Mouse (Mus musculus) erythroblast, adult 5-6 weeks (primary cell): ENCODE data around the gene P3h3. TPM values are rescaled to one million over a fixed set of nuclear protein-coding genes. Genes with fewer than 3 reads are reported as not detected.

ENCODE experiments used
- ATAC-seq: replicated peaks from 2 replicates; pipeline ENCODE4 v1.8.0; 2016; ENCODE audit warnings: moderate number of reproducible peaks, mild to moderate bottlenecking, moderate TSS enrichment, inconsistent platforms; ENCODE audit not compliant: poor library complexity, low FRiP score, severe bottlenecking
- total RNA-seq, 2 experiments: library from RNA; stranded (forward) in 1 of 2; stranded (reverse) in 1 of 2; fragments of 150-400 nt in 1 of 2; fragments of 200-764, 138-1000 nt in 1 of 2; gene quantifications; 2 replicates each; pipeline versions ENCODE4 v1.2.3 to v1.2.4; 2015 to 2017; ENCODE audit warnings: low replicate concordance in 2 of 2

P3h3 gene
- total RNA-seq, 2 experiments from 2014 or later = 1.2 TPM; not detected in 1

DNA sequence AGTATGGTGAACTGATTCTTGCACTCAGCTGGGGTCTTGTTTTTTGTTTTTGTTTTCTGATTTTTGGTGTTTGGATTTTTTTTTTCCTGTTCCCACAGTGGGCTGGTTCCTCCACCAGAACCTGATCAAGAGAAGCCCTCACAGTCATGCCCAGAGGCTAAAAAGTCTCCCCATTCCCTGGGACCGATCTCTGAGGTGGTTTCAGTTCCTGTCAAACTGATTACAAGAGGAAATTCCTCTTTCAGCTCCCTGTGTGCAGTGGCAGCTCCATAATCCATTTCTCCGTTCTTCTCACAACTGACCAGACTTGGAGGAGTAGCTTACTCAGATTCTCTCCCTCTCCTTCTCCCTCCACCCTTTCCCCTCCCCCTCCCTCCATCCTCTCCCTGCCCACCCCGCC lies 16.8 kb upstream of the P3h3 start:
- ATAC-seq = no peak

- ATAC-seq = no peak
These were observed 9.0 kb upstream of the P3h3 start for GRCm38 (mm10) chr6:124866560-124866959.

- ATAC-seq = no peak
These were observed 8.3 kb upstream of the P3h3 start for GRCm38 (mm10) chr6:124865766-124866362.

DNA sequence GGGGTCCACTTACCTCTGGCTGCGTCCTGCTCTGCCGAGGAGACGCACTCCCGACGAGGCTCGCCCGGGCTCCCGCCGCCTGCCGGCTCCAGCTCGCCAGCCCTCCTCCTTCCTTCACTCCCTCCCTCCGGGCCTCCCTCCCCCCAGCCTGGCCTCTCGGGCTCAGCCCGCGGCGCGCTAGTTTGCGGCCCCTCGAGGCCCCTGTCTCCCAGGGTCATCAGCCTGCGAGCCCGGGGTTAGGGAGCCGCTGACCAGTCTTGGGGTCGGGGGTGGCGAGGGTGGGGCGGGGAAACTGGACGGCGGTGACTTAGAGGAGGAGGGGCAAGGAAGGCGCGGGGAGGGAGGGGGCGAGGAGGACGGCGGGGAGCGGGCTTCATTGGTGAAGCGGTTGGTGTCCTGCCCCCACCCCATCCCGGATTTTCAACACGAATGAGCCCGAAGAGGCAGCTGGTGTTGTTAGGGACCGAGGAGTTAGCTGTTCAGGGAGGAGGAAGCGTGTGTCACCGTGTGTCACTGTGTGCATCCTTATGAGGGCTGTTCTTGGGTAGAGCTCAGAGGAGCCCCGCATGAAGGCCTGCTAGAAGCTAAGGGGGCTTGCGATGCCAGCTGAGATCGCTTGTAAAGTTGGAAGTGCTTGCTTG lies 6.2 kb upstream of the P3h3 start, which contains the start of gene Gpr162:
Gene Gpr162 (minus strand): TSS at position 326 of the 641 bp plus-strand sequence.
- no peak for ATAC-seq

- ATAC-seq = no peak
These were observed 5.6 kb upstream of the P3h3 start for GRCm38 (mm10) chr6:124863125-124863657.

DNA sequence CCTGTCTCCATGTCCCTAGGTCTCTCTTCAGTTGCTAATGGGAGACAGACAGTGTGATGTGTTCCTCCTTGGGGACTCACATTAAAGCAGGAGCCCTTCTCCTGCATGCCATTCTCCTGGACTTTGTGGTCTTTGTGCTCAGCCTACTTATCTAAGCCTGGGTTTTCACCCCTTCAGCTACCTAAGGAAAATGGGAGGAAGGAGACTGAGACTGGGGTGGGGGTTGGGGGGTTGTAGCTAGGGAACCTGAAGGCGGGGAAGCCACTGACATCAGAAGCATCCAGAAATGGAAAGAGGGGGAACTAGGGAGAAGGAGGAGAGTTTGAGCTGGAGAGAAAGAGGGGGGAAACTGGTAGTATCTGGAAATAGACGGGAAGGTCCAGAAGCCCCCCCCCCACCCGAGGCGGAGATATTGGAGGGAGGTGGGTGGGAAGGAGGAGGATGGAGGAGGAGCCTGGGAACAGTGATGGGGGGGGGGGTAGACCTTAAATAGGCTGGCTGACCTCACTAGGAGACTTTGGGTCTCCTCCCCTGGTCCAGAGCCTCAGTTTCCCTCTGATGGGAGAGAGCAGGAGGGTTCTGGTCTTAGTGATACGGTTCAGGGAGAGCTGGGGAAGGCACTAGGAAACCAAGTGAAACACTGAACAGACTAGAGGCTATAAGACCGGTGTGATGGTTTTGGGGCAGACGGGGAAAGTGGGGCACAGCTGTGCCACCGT lies 5.0 kb upstream of the P3h3 start:
- ATAC-seq = no peak

GRCm38 (mm10) chr6:124861802-124862201 lies 4.2 kb upstream of the P3h3 start:
- no peak for ATAC-seq

DNA sequence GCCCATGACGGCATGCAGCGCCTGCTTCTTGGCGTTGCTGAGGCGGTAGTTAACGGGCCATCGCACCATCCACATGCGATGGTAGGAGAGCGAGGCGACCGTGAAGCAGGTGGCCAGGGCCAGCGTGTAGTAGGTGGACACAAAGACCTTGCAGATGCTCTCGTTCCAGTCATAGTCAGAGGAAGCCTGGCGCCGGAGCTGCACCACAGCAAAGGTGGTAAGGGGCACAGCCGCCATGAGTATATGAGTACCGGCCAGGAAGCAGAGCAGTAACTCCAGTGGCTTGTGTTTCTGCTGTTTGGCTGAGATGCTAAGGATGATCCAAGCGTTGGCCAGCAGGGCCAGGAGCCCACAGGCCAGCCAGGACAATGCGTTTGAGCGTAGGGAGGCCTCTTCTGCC lies 3.7 kb upstream of the P3h3 start:
- no peak for ATAC-seq

GRCm38 (mm10) chr6:124860511-124860910 lies 3.0 kb upstream of the P3h3 start:
- no peak for ATAC-seq

- peak; percentile 67; the same call in 1 of the 2 replicates for ATAC-seq
These were observed 2.2 kb upstream of the P3h3 start for GRCm38 (mm10) chr6:124859725-124860124.

DNA sequence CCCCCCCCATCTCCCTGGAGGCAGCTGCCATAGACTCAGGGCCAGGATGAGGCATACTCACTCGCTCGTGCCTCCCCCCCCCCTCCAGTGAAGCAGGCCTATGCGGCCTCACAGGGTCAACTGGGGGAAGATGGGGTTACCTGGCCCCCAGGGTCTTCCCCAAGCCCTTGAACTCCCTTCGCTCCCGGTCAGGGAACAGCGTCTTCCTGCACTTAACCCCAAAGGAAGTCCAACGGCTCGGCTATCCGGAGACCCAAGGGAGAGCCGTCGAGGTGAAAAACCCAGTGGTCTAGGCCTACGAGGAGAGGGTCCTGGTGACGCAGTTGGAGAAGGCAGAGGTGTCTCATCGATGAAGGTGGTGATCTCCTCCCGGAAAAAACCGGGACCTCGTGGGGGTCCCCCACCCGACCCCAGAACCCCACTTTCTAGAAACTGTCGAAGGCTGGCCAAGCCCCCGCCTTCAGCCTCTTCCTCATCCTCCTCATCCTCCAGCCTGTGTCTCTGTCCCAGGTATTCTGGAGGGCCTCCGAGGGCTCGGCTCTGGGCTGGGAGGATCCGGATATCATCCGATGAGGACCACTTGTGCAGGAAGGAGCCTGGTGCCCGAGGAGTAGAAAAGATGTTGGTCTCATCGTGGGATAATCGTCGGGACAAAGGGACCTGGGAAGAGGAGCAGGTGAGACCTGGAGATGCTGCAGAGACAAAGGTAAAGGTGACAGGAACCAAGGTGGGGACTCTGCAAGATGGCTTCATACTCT lies 1.2 kb upstream of the P3h3 start:
- no peak for ATAC-seq

DNA sequence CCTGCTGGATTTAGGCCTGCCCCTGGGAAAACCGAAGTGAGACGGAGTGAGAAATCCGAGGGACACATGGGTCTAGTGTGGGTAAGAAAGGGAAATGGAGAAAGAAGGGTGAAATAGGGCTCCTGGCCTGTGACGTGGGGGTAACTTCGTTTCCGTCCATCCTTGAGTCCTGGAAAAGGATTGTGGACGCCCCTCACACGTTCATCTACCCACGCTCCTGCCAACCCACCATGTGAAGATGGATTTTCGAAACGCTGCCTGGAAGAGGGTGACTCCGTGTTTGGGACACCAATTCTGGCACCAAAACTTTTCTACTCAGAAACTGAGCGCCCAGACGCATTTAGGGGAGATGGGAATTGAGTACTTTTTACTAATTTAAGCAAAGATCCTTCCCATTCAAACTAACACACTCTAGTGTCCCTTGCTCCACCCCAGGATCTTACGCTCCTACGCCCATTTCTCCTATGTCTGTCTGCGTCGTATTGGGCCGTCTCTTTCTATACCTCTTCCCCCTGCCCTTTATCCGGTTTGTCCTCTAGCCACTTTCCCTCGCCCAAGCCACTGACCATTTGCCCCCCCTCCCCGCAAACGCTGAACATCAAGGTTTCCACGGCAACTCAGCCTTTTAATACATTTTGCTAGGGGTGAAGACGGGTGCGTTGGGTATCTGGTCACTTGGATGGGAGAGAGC lies 433 bp upstream of the P3h3 start:
- no peak for ATAC-seq

DNA sequence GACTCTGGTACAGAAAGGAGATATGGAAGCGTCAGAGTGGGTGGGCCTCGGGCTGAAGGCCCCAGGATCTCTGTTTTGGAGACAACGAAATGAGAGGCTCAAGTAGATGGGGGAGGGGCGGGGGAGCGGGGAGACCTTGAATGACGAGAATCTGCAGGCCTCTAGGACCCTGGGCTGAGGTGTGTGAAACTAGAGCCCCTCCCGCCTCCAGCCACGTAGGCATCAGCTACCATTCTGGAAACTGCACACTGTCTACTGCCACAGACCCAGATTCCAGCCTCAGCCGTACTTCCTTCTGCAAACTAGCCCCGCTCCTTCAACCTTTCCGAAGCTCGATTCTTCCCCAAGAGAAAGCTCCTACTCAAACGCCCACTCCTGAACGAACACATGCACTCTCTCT lies 1.2 kb downstream of the P3h3 start:
- ATAC-seq = no peak

- no peak for ATAC-seq
These were observed 2.9 kb downstream of the P3h3 start for GRCm38 (mm10) chr6:124854647-124855046.

DNA sequence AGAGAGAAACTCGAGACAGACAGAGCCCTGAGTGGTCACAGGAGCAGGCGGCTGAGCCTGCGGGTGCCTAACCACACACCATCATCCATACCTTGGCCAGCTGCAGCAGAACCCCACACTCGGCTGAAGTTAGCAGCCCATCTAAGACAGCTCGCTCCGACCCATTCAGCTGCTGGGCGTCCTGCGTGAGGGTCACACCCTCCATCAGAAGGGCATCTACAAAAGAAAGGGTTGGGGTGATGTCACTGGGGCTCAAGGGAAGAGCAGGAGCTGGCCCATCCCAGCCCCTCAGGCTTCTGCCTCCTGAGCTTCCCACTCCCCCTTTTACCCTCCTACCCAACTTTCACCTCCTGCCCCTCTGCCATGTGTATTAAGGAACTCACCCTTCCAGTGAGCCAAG lies 7.0 kb downstream of the P3h3 start:
- no peak for ATAC-seq

DNA sequence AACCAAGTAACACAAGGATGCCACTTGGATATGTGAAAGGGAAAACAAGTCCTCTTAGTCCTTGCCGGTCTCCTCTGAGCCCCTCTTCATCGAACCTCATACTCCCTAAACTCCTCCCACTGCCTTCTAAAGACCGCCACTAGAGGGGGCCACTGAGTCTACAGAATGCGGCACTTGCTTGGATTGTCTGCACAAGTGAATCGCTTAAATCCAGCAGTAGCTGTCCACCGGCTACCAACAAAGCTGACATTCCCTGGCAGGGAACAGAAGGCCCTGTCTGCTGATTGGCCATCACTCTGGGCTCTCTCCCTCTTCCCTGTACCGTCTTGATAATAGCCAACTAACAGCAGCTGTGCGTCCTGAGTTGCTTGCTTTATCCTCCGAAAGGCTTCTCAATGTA lies 10.2 kb downstream of the P3h3 start:
- ATAC-seq = peak; percentile 79

- no peak for ATAC-seq
These were observed 17.0 kb downstream of the P3h3 start, which contains the start of gene Gnb3 for GRCm38 (mm10) chr6:124840241-124841167. Gene Gnb3 (minus strand): TSS chr6:124840275.

GRCm38 (mm10) chr6:124839805-124840204 lies 17.7 kb downstream of the P3h3 start:
- ATAC-seq = no peak
